Mouse (Mus musculus) right cerebral cortex, postnatal 25 days (tissue): ENCODE measurements around the gene Gab2.
"Not testable (repeated sequence)": the region's sequence is repeated elsewhere in the genome, so short reads cannot be mapped to it uniquely, and the experiment has no call there.

Experiments
- DNase-seq: peaks from one replicate; pipeline ENCODE4 v3.0.0; 2022

Gene Gab2

DNA sequence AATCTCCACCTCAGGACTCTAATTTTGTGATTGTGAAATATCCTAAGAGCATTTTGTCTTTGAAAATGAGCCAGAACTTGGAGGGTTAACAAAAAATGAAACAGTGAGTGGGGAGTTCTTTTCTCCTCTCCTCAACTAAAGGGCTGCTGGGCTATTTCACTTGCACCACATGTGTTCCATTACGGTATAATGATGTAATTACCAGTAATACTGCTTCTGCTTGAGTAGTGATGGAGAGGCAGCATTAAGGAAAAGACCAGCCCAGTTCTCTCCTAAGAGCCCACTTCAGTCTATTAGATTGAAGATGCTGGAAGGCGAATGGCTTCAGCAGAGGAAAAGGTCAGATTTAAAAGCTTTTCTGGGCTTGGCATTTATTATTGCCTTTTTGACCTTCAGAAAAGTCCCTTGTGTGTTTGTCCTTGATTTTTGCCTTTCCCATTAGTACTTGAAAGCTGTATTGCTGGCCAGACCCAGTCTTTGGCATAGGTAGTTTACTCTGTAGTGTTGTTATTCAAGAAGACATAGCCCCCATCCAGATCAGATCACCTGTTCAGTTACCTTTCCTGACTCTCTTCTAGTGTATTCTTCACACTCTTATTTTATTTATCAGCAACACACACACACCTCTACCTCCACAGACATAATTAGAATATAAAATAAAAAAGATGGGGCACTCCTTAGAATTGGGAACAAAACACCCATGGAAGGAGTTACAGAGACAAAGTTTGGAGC is 69.9 kb downstream of the Gab2 start:
- no peak for DNase-seq

DNA sequence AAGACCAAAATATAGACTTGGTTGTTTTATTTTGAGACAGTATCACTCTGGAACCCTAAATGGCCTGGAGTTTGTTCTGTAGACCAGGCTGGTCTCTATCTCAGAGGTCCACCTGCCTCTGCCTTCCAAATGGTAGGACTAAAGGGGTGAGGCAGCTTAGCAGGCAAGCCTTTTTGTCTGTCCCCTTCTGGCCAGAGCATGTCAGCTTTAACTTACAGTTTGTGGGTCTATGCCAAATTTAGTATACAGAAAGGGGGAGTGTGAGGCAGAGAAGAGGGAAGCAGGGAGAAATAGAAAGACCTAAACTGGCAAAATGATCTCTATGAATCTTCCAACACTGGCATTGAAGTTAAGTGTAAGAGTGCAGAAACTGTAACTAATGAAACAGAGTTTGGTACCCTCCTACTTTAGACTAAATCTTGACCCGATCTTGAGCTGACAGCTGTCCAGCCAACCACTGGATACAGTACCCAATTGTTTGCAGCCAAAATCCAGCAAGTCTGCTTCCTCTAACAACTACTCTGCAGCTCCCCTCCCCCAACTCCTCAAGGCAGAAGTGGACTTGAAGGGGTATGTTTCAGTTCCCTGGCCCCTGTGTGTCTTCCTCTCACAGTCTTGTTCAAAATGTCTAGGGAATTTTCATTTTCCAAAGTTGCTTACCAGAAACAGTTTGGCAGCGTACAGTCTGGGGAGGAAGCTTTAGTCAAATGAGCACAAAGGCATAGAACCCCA is 73.5 kb downstream of the Gab2 start:
- DNase-seq = no peak

DNA sequence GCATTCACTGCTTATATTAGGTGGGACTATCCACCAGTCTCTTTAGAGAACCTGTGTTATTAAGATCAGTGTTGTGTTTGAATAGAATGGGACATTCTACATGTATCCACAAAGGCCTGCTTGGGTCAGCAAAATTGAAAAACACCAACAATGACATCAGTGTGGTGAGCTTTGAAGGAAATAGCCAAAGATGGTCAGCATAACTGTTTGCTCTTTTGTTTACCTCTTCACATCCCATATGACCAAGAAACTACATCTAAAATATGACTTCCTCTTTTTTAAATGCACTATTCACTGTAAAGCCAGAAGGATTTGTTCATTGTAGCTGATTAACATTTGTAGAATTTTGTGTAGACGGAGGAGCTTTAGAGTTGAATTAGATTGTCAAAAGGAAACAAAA is 82.9 kb downstream of the Gab2 start:
- no peak for DNase-seq

DNA sequence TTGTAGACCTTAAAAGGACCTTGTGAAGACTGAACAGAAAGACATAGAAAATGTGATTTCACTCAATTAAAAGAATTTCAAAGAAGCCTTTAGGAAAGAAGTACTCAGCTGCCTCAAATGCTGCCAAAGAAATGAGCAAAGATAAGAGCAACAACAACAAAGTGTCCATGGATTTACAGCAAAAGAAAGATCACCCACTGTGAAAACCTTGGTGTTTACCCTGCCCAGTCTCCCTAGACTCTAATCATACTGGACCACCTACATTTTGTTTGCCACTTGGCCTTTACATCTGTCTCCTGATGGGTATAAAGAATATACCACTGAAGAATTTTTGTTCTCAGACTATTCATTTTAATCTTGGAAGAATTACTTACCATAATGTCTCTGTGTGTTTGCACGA is 89.7 kb downstream of the Gab2 start:
- DNase-seq = no peak

DNA sequence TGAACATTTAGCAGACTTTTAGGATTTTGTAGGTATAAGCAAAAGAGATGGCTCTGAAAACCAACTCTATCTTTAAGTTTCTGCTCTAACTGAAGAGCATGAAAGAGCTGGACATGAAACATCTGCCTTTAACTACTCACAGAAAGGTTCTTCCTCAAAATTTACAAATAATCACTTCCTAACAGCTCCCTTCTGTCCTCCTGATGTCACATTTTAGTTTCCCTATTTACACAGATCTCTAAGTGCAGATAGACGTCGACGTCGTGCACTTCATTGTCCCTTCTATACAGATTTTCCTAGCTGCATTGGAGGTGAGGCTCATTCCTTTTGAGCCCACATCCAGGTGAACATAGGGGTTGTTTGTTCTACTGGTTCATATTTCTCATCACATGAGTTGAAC is 90.3 kb downstream of the Gab2 start:
- no peak for DNase-seq

DNA sequence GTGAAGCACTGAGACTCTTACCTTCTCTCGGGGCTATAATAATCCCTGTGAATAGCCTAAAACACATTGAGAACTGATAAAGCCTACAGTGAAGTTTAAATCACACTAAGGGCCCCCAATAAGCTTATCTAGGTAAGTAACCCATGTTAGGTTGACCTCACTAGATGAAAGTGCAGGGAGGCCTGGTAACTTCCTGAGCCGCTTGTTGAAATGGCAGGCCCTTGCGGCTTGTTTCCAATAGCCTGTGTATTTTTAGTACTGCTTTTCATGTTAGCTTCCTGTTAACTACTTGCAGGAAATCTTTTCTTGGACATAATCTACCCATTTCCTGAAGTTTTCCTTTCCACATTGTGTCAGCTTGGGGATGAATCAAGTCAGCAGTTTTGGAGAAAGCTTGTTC is 90.7 kb downstream of the Gab2 start:
- DNase-seq = no peak

DNA sequence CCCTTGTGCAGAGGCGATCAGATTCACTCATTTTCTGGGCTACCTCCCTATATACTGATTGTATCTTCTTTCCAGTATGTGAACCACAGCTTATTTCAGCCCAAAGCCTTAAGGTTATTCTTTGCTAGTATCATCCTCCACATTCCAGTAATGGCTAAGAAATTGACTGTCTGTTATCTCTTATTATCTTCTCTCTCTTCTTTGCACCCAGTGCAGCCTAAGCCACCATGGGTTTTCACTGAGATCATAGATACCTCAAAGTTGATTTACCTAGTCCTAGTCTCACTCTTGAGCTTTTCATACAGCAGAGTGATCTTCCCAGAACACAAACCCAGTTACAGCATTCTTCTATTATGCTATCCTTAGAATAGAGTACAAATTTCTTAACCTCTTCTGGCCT is 100.5 kb downstream of the Gab2 start:
- no peak for DNase-seq

DNA sequence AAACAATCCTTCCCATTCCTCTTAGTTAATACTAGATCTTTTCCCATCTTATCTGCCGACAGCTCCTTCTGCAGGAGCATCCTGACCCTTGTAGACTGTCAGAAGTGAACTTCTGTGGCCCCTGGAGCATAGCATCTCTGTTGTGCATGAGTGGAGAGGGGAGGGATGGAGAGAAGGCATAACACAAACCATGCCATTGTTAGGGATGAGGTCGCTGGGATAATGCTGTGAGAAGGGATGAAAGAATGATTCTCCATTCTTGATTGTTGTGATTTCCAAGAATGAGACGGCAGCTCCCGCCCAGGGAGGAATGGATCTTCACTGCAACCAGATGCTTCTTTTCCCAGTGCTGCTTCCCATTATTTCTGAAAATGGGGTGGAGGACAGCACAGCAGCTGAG is 102.0 kb downstream of the Gab2 start:
- no peak for DNase-seq

DNA sequence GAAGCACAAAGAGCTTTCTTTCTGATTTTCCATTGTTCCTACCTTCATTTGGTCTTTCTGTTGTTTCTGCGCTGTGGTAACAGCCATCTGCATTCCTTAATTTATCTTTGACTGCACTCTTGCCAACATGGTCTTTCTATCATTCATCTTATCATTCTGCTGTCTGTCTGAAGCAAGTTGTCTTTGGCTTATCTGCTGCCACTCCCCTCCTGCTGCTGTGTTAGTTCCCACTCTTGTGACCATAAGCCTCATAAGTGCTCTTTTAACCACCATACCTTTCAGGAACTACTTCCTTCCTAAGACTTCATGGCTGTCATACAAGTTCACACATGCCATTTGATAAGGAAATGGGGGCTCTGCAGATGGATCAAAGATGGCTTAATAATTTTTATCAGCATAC is 102.6 kb downstream of the Gab2 start:
- no peak for DNase-seq

DNA sequence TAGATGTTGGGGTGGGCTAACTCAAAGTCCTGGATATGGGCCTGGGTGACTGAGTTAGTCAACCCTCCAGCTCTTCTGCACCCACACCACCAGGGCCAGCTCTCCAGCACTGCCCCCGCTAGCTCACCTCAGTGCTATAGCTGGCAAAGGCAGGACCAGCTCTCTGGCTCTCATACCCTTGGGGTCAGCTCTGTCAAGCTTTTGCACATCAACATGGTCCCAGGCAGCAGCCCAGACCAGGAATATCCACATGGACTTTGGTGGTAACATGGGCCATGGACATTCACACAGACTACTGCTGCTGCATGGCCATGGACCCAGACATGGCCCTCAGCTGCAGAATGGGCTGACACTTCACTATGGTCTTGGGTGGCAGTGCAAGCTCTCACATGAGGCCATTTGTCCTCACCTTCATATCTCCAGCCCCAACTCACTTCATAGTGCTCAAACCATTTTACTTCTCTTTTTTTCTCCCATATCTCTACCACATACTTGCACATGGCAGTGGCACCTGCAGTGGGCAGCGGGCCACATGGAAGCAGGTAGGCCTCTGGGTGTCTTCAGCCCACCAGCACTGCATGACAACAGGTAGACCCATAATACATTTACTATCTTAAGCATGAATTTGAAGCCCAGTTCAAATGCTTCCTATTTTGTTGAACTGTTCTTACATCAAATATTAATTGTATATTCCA is 106.1 kb downstream of the Gab2 start:
- DNase-seq = no peak

DNA sequence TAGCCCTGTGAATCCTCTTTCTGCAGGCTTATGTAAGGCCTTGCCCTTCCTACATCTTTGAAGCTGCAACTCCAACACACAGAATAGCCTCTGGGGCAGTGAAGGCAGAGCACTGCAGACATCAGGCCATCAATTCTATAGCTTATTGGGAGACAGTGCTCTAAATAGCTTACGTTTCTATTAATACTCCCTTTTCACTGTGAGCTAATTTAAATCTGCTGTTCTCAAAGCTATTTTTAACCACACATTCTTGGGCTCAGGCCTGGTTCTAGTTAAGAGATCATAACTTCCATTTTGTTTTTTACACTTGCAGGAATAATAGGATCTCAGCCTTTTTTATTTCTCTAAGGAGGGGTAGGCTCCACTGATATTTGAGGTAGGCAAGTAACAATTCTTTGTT is 107.7 kb downstream of the Gab2 start:
- no peak for DNase-seq

DNA sequence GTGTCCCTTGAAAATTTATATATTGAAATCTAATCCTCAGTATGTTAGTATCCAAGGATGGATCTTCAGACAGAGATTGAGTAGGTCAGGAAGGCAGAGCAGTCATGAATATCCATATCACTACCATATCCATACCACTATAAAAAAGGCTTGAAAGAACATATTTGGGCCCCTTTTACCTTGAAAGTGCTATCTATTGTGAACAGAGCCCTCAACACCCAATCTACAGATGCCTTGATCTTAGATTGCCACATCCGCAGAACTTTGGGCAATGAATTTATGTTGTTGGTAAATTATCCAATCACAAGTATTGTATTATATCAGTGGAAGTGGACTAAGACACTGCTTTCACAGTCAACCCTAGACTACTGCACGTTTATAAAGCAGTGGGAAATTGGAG is 122.5 kb downstream of the Gab2 start:
- no peak for DNase-seq

DNA sequence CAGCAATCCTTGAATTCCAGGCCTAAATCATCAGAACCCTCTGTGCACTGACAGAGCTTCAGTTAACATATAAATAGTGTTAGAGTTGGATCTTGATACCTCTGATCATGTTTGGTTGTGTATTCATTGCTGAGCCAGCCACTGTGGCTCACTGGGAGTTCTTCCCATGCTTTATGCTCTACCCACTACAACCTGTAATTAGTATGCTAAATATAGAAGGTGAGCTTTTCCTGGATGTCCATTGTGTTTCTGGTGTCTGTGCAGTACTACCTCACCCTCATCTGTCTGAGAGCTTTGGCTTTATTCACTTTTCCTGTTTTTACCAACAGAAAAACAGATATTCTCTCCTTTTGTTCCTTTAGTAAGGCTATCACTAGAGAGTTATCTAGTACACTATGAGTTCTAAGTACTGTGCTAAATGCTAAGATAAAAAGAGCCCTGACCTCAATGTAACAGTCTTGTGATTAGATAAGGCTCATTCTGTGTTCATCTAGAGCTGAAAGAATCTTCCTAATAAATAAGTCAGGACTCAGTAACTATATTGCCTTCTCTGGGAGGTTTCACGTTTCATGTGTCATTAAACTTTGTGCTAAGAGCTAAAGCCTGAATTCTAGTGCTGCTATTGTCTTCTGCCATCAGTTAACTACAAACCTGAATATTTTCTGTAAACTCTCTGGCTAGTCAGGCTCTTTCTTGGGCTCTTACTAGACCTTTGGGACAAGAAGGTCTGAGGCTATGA is 127.6 kb downstream of the Gab2 start:
- no peak for DNase-seq

DNA sequence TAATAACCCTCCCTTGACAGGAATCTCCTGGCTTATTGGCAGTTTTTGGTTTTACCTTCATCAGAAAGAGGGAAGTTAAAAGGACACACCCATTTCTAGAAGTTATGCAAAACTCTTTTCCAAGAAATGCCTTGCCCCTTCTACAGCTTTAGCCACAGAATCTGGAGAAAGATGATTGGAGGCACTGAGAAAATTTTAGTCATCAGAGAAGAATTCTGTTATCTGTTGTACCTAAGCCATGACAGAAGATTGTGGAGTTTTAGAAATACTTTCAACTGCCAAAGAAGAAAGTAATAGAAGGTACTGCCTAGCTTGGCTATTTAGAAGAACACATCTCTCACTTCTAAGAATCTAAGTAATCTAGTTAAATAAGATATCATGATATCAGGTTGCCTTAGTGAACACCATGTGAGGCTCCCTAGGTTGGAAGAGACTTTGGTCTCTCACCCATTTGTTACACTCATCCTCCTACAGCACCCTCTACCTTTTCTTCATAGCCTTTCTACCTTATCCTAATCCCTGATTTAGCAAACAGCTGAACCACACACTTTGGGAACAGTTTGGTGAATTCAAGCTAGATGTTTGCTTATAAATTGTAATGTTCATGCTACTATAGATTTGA is 128.8 kb downstream of the Gab2 start:
- DNase-seq = no peak

DNA sequence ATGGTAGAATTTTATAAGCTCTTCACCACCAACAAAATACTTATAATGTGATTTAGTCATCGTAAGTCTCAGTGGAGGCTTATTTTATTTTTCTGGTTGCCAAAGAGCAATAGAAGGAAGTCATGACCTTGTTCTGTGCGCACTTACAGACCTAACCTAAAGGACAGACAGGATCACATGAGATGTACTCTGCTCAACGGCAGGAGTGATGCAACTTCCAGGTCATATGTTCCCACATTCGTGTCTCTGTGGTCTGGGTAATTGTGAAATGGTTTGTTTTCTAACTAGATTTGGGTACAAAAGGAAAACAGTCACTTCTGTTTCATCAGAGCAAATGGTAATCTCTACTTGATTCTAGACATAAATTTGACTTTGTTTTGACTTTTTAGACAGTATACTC is 129.7 kb downstream of the Gab2 start:
- DNase-seq = no peak

DNA sequence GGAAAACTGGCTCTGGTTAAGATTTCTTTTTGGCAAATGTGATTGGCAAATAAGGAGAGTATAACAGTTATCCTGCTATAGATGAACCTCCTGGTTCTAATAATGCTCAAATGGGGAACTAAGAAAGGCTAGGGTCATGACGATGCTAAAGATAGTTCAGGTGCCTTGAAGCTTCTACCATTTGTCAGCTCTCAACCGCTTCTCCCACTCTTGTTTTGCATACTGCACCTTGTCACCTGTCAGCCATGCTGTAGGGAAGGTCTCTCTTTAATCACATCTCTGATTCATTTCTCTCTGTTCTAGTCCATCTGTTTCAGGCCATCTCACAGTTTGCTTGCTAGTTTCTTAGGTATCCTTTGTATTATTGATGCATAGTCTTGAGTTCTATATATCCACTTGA is 142.4 kb downstream of the Gab2 start:
- no peak for DNase-seq

DNA sequence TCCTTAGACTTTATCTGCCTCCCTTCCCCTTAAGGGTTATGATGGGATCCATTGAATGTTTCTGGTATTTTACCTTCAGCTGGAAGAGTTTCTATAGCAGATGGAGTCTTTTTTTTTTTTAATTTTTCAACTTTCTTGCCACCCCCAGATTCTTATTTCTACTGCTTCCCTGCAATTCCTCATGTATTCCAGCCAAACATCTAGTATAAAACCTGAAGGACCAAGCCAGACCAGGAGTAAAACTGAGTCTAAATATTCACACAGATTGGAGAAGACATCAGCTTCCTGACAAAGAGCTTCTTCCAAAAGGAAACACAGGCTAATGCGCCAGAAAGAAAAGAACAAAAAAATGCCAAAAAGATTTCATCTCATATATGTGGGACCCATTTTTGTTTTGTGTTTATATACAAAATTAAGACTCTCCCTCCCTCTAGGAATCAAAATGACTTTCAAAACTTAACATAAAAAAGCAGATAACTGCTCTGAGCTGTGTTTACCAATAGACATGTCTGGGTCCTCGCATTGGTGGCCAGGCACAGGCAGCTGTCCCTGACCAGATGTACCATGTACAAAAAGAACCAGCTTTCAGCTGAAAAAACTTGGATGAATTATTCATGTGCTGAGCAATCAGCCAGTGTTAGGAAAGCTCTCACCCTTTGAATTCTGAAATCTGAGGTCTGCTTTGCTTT is 164.0 kb downstream of the Gab2 start:
- no peak for DNase-seq

DNA sequence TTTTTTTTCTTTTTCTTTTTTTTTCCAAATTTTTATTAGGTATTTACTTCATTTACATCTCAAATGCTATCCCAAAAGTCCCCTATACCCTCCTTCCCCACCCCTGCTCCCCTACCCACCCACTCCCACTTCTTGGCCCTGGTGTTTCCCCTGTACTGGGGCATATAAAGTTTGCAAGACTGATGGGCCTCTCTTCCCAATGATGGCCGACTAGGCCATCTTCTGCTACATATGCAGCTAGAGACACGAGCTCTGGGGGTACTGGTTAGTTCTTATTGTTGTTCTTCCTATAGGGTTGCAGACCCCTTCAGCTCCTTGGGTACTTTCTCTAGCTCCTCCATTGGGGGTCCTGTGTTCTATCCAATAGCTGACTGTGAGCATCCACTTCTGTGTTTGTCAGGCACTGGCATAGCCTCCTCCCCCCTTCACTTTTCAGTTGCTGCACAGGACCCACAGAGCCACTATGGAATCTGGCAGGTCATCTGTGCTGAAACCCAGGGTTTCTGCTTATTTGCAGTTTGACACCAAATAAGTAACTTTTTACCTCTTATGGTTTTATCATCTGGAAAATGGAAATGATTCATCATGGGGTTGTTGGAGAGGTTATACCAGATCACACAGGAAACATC is 164.7 kb downstream of the Gab2 start:
- not testable (repeated sequence) for DNase-seq

DNA sequence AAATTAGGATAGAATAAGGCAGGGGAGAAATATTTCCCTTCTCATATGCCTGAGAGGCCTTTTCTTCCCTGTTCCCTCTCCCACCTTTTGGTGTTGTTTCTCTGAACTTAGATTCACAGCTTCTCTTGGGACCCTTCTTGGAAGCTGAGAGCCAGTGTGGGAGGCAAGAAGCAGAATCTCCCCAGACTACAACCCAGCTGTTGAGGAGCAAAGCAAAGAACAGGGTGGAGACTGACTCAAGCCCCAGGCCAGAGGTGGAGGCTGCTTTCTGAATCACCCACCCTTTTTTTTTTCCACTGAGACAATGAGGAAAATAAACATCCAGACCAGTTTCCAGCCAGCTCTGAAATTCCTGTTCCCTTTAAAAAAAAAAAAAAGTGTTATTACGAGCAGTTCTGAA is 166.3 kb downstream of the Gab2 start:
- DNase-seq = no peak

DNA sequence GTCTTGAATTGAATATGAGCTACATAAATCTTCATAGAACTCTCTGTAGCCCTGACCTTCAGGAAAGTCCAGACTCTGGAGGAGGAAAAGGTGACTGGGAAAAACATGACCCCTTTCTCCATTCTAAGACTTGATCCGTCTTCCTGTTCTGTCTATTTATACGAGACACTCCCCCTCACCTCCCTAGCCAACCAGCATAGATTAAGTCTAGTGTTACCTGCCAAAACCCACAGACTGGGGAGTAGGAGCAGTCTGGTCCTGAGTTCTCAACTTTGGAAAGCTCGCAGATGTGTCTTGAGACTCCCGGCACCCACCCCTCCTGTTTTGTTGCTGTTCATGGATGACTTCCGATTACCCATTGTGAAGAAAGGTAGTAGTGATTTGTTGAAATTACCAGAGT is 166.8 kb downstream of the Gab2 start:
- DNase-seq = no peak

DNA sequence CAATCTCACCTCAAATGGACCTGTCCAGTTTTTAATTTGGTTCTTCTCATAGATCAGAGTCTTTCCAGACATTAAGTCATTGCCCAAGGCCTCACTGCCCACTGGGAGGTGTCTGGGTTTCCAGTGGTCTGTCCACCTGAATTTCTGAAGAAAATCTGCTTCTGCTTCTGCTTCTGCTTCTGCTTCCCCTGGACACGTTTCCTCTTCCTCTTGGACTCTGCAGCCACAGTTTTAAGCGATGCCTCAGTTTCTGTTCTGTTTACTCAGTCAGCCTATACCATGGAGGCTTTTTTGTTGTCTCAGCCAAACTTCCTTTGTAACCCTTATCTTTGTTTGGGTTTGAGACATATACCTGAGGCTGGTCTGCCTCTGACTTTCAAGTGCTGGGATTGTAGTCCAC is 170.3 kb downstream of the Gab2 start:
- DNase-seq = no peak

DNA sequence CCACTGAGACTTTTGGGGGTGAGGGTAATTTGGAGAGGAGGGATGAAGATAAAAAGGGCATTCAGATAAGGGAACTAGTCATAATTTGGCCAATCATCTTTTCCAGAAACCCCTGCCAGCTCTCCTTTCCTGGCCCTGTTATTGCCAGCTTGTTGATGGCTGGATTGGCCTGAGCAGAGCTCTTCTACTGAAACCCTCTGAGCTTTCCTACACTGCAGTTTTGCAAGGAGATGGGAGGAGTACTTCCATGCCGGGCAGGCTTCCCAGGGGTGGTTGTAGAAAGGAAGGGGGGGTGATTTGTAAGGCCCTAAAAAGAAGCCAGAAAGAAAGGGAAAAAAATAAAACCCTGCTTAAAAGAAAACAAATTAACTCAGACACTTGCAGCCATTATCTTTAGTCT is 181.2 kb downstream of the Gab2 start:
- no peak for DNase-seq
